Mouse (Mus musculus) CH12.LX (cell line): ENCODE measurements around the gene Fbxw20. TPM values are rescaled to one million over a fixed set of nuclear protein-coding genes. Genes with fewer than 3 reads are reported as not detected.
"Not testable (repeated sequence)": the region's sequence is repeated elsewhere in the genome, so short reads cannot be mapped to it uniquely, and the experiment has no call there.

Experiments
- DNase-seq: peaks from one replicate; pipeline ENCODE4 v3.0.0-alpha.2; 2013; ENCODE audit errors: extremely low read depth
- H3K27ac ChIP-seq: 2 replicates; pipeline ENCODE4 v1.5.1; 2012; ENCODE audit warnings: low read depth, mild to moderate bottlenecking, control low read depth, moderate library complexity; ENCODE audit not compliant: insufficient read depth
- H3K27me3 ChIP-seq: replicated peaks from 2 replicates; pipeline ENCODE3; 2012; ENCODE audit warnings: inconsistent platforms
- H3K36me3 ChIP-seq, 2 experiments: replicated peaks in 1 of 2; 2 replicates each; pipeline versions ENCODE3 to v1.6.1; 2012; ENCODE audit warnings: inconsistent platforms in 1 of 2, low read length in 1 of 2, mild to moderate bottlenecking in 1 of 2, mixed read lengths in 1 of 2, moderate library complexity in 1 of 2; ENCODE audit not compliant: control insufficient read depth in 1 of 2, insufficient read depth in 1 of 2
- H3K4me1 ChIP-seq, 2 experiments: 2 replicates each; pipeline ENCODE4 v1.6.1; 2012; ENCODE audit warnings: inconsistent platforms in 1 of 2, moderate library complexity in 1 of 2; ENCODE audit not compliant: insufficient read depth in 2 of 2, control insufficient read depth in 1 of 2
- H3K4me2 ChIP-seq: 2 replicates; pipeline ENCODE4 v1.6.1; 2012; ENCODE audit warnings: low read depth, mild to moderate bottlenecking, control low read depth; ENCODE audit not compliant: poor library complexity, insufficient read depth, severe bottlenecking
- H3K4me3 ChIP-seq, 3 experiments: fragments of 150-350 bp in 1 of 3; sonication (generic) in 1 of 3; replicated peaks in 1 of 3; 2 replicates each; pipeline versions ENCODE3 to v1.5.1; 2011 to 2012; ENCODE audit warnings: low read depth in 2 of 3, low read length in 2 of 3, mild to moderate bottlenecking in 2 of 3, moderate library complexity in 2 of 3, control low read depth in 1 of 3, improper control_type of control experiment in 1 of 3, inconsistent platforms in 1 of 3, mixed read lengths in 1 of 3; ENCODE audit not compliant: poor library complexity in 1 of 3
- H3K79me2 ChIP-seq: replicated peaks from 2 replicates; pipeline ENCODE4 v1.6.1; 2012; ENCODE audit warnings: mild to moderate bottlenecking, moderate library complexity; ENCODE audit not compliant: control insufficient read depth, poor library complexity, insufficient read depth, severe bottlenecking; ENCODE audit errors: extremely low read depth
- H3K9ac ChIP-seq: 2 replicates; pipeline ENCODE4 v1.6.1; 2012; ENCODE audit warnings: low read depth, mild to moderate bottlenecking, control low read depth, moderate library complexity; ENCODE audit not compliant: insufficient read depth
- H3K9me3 ChIP-seq: replicated peaks from 2 replicates; pipeline ENCODE3; 2012; ENCODE audit warnings: low read length, inconsistent platforms, mixed read lengths
- CHD1 ChIP-seq: IDR thresholded peaks from 2 replicates; pipeline ENCODE4 v1.6.1; 2012; ENCODE audit warnings: low read depth, low read length, improper control_type of control experiment, inconsistent platforms
- CHD2 ChIP-seq: IDR thresholded peaks from 2 replicates; pipeline ENCODE4 v1.6.1; 2011; ENCODE audit warnings: low read length, improper control_type of control experiment
- CTCF ChIP-seq, 2 experiments: IDR thresholded peaks in 1 of 2; conservative IDR thresholded peaks in 1 of 2; 2 replicates each; pipeline ENCODE4 v1.5.1; 2011 to 2012; ENCODE audit warnings: low read depth in 2 of 2, low read length in 2 of 2, improper control_type of control experiment in 1 of 2, inconsistent platforms in 1 of 2, mild to moderate bottlenecking in 1 of 2, moderate library complexity in 1 of 2
- EP300 ChIP-seq: IDR thresholded peaks from 2 replicates; pipeline ENCODE4 v1.6.1; 2011; ENCODE audit warnings: low read length, improper control_type of control experiment
- ETS1 ChIP-seq: conservative IDR thresholded peaks from 2 replicates; pipeline ENCODE4 v1.6.1; 2012; ENCODE audit warnings: low read depth, mild to moderate bottlenecking, inconsistent platforms, low read length, improper control_type of control experiment, moderate library complexity
- HCFC1 ChIP-seq: IDR thresholded peaks from 2 replicates; pipeline ENCODE4 v1.6.1; 2012; ENCODE audit warnings: low read depth, mild to moderate bottlenecking, inconsistent platforms, low read length, improper control_type of control experiment
- JUN ChIP-seq: IDR thresholded peaks from 2 replicates; pipeline ENCODE4 v1.6.1; 2011; ENCODE audit warnings: low read depth, mild to moderate bottlenecking, low read length, improper control_type of control experiment, moderate library complexity; ENCODE audit not compliant: insufficient read depth
- MAFK ChIP-seq: IDR thresholded peaks from 2 replicates; pipeline ENCODE4 v1.6.1; 2011; ENCODE audit warnings: low read length, improper control_type of control experiment; ENCODE audit not compliant: insufficient replicate concordance
- MAX ChIP-seq: IDR thresholded peaks from 2 replicates; pipeline ENCODE4 v1.6.1; 2011; ENCODE audit warnings: low read length, improper control_type of control experiment
- MAZ ChIP-seq: IDR thresholded peaks from 2 replicates; pipeline ENCODE4 v1.6.1; 2012; ENCODE audit warnings: low read depth, mild to moderate bottlenecking, inconsistent platforms, low read length, improper control_type of control experiment, moderate library complexity
- MXI1 ChIP-seq: IDR thresholded peaks from 2 replicates; pipeline ENCODE4 v1.6.1; 2011; ENCODE audit warnings: mild to moderate bottlenecking, low read depth, low read length, improper control_type of control experiment
- MYC ChIP-seq: IDR thresholded peaks from 2 replicates; pipeline ENCODE4 v1.6.1; 2011; ENCODE audit warnings: low read depth, mild to moderate bottlenecking, improper control_type of control experiment, low read length
- NRF1 ChIP-seq: IDR thresholded peaks from 2 replicates; pipeline ENCODE4 v1.6.1; 2014; ENCODE audit warnings: low read depth, mild to moderate bottlenecking, inconsistent platforms, low read length, improper control_type of control experiment, moderate library complexity
- POLR2A ChIP-seq: IDR thresholded peaks from 2 replicates; pipeline ENCODE4 v1.6.1; 2011; ENCODE audit warnings: low read depth, mild to moderate bottlenecking, improper control_type of control experiment, low read length
- RAD21 ChIP-seq: IDR thresholded peaks from 2 replicates; pipeline ENCODE4 v1.6.1; 2011; ENCODE audit warnings: low read depth, mild to moderate bottlenecking, low read length, improper control_type of control experiment, moderate library complexity
- RCOR1 ChIP-seq: conservative IDR thresholded peaks from 2 replicates; pipeline ENCODE4 v1.6.1; 2012; ENCODE audit warnings: low read depth, mild to moderate bottlenecking, inconsistent platforms, low read length, improper control_type of control experiment
- TBP ChIP-seq: conservative IDR thresholded peaks from 2 replicates; pipeline ENCODE4 v1.6.1; 2011; ENCODE audit warnings: low read depth, low read length, improper control_type of control experiment
- TCF12 ChIP-seq: IDR thresholded peaks from 2 replicates; pipeline ENCODE4 v1.6.1; 2014; ENCODE audit warnings: low read depth, mild to moderate bottlenecking, inconsistent platforms, low read length, improper control_type of control experiment
- UBTF ChIP-seq: IDR thresholded peaks from 2 replicates; pipeline ENCODE4 v1.6.1; 2012; ENCODE audit warnings: low read depth, mild to moderate bottlenecking, inconsistent platforms, low read length, improper control_type of control experiment, moderate library complexity
- ZKSCAN1 ChIP-seq: IDR thresholded peaks from 2 replicates; pipeline ENCODE4 v1.6.1; 2012; ENCODE audit warnings: low read depth, inconsistent platforms, low read length, improper control_type of control experiment, borderline replicate concordance
- ZMIZ1 ChIP-seq: IDR thresholded peaks from 2 replicates; pipeline ENCODE4 v1.6.1; 2012; ENCODE audit warnings: low read depth, mild to moderate bottlenecking, inconsistent platforms, low read length, improper control_type of control experiment
- ZNF384 ChIP-seq: IDR thresholded peaks from 2 replicates; pipeline ENCODE4 v1.6.1; 2012; ENCODE audit warnings: low read depth, low read length, improper control_type of control experiment, inconsistent platforms
- dilution Hi-C: fragments of 300-500 bp; cut with MboI; formaldehyde crosslinking; loops from 2 replicates; pipeline ENCODE4 v1.14.3; 2020; ENCODE audit warnings: low sequenced_read_pairs; ENCODE audit not compliant: extremely low pct_unique_long_range_greater_than_20kb, extremely low pct_ligation_motif_present
- in situ Hi-C: fragments of 300-500 bp; cut with MboI; formaldehyde crosslinking; loops from 3 replicates; pipeline ENCODE4 v1.14.3; 2019; ENCODE audit warnings: low sequenced_read_pairs, low pct_ligation_motif_present, low pct_unique_long_range_greater_than_20kb, mixed read lengths
- polyA plus RNA-seq: library from polyadenylated mRNA; unstranded; fragments of >175 nt; gene quantifications from 2 replicates; pipeline ENCODE4 v1.2.1, GENCODE M21; 2012; ENCODE audit warnings: low read depth; ENCODE audit not compliant: insufficient read length
- total RNA-seq, 2 experiments: library from RNA; depleted of rRNA; stranded (reverse); fragments of 300-350 nt in 1 of 2; fragments of >200 nt in 1 of 2; gene quantifications; 2 replicates each; pipeline ENCODE4 v1.2.3; 2012 to 2014

The Fbxw20 gene
- total and polyA plus RNA-seq, 3 experiments = not detected

DNA sequence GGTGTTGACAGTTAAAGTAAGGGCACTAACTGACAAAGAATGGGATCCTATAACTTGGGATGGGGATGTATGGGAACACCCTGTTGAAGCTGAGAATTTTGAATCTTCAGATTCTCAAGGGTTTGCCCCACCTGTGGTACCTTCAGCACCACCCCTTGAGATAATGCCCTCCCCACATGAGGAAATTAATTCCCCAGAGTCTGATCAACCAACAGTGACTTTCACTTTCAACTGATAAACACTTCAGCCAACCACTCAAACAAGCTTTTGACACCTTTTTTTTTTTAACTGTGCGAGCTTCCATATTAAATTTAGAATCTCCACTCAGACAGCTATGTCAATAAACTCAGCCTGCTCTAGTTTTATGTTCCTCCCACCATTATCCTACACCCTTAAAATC is 35.2 kb downstream of the Fbxw20 start (continued):
- TF ChIP-seq TCF12 (no peak), HCFC1 (no peak), CTCF (conservative IDR thresholded peaks at IDR 0.05 in 1 of 2, IDR thresholded peaks at IDR 0.05 in 1 of 2; ENCODE audit: low read depth in 2 of 2, low read length in 2 of 2) (no peak)

- H3K9me3 ChIP-seq, H3K4me3 ChIP-seq, H3K27ac ChIP-seq, in situ Hi-C loops, H3K79me2 ChIP-seq, H3K9ac ChIP-seq, H3K4me2 ChIP-seq, H3K4me1 ChIP-seq, dilution Hi-C loops, DNase-seq, H3K36me3 ChIP-seq: not testable (repeated sequence)
- peaks cover 28% of the 10 kb centered on the region for H3K27me3 ChIP-seq
These were observed 38.7 kb downstream of the Fbxw20 start, which contains the start of gene Fbxw13 for GRCm38 (mm10) chr9:109195875-109196274. Gene Fbxw13 (minus strand): TSS chr9:109195975.

DNA sequence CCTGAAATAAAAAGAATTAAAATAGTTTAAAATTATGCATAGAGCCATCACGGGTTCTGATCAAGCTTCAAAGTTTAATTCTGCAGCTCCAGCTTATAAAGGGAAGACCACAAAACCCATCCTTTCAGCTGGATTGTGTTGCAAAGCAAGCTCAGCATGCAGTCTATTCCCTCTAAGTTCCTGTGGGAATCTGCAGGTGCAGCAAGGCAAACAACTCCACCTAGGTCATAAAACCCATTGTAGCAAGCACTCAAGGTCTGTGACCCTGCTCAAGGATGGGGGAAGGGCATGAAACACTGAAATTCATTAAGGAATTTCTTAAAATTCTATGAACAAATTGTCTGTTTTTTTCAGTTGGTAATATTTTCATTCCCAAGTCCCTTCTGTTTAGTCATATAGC is 57.3 kb downstream of the Fbxw20 start:
- in situ Hi-C loops (no loop called here), dilution Hi-C loops (no loop called here)
- Histone ChIP-seq H3K9ac (no peak overlapping the region), H3K27me3 (peaks cover 32% of the 10 kb centered on the region), H3K27ac (no peak overlapping the region), H3K9me3 (peaks cover 6% of the 10 kb centered on the region), H3K4me1 (no peaks in the 10 kb centered on the region), H3K36me3 (no peaks in the 10 kb centered on the region), H3K4me3 (no peak overlapping the region), H3K79me2 (no peaks in the 10 kb centered on the region), H3K4me2 (no peak overlapping the region)
- no peak for TF ChIP-seq MYC
- TF ChIP-seq ZMIZ1 = no peak
- TF ChIP-seq RCOR1 = no peak
- TF ChIP-seq RAD21 = no peak
- TF ChIP-seq JUN = no peak
- no peak for DNase-seq

GRCm38 (mm10) chr9:109176301-109176700 is 58.3 kb downstream of the Fbxw20 start:
- DNase-seq = no peak
- Histone ChIP-seq H3K27ac (no peak overlapping the region), H3K4me3 (no peak overlapping the region), H3K36me3 (no peaks in the 10 kb centered on the region), H3K27me3 (peaks cover 29% of the 10 kb centered on the region), H3K9ac (no peak overlapping the region), H3K4me1 (no peaks in the 10 kb centered on the region), H3K4me2 (no peak overlapping the region), H3K79me2 (no peaks in the 10 kb centered on the region), H3K9me3 (peaks cover 6% of the 10 kb centered on the region)
- TF ChIP-seq RAD21 (no peak), CHD1 (no peak), ZKSCAN1 (no peak), JUN (no peak), NRF1 (no peak), CHD2 (no peak), MAX (no peak), ETS1 (no peak), POLR2A (no peak), MYC (no peak), MAZ (no peak), UBTF (no peak), ZNF384 (no peak), MXI1 (no peak), EP300 (no peak), TBP (no peak), MAFK (no peak)
- in situ Hi-C loops = no loop called here
- dilution Hi-C loops = no loop called here
